Mouse (Mus musculus): ENCODE measurements at regions not wholly inside any gene's neighbourhood (a gene's known extent, or its start where the extent isn't known, plus 50 kb on each side); places are given as distances from the start of the nearest gene placed in this dataset.

DNA sequence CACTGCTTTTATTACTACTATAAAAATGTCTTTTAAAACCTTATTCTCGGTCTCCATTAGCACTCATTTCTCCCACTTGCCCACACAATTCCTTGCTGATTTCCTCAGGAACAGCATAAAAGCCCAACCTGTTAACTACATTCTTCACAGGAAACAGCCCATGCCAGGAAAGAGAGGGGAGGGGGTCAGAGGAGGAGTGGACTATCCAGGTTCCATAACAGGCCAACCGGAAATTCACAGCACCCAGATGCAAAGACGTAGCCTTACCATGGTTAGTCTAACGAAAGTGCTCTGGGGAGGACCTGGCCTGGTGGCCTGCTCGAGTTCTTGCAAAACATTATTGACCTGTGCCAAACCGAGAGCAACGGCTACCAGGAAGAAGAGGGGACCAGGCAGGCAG is 94.3 kb downstream of the Zfp706 start:
- no peaks in the 10 kb centered on the region for H3K9me3 ChIP-seq
- no peak for ATAC-seq (replicated peaks)
- no peak overlapping the region for H3K27ac ChIP-seq
- H3K27me3 ChIP-seq (replicated peaks), result no peaks in the 10 kb centered on the region
- 88% methylated on average over 7 of the region's 7 CpGs for WGBS
- H3K4me3 ChIP-seq, result no peak overlapping the region
- no peaks in the 10 kb centered on the region for H3K36me3 ChIP-seq (replicated peaks)
- H3K4me2 ChIP-seq, result no peak overlapping the region
- 0 out of 2 replicates have a peak, but pooled peaks cover 4% of the 10 kb centered on the region for H3K4me1 ChIP-seq
- H3K9ac ChIP-seq, result no peak overlapping the region

DNA sequence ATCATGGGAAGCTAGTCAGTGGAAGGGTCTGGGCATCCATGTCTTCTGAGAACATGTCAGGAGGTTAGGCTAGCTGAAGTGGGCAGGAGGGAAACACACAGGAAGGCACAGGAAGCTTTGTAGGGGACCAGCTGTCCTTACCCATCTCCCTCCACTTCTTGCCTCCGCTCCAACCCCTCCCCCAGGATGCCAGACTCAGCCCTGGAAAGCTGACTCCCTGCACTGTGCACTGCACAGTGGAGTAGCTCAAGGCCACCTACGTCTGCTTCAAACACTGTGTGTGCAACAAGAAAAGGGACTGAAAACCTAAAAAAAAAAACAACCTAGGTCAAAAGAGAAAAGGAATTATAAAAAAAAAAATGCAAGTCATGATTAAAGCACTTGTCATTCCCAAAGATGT is 97.3 kb downstream of the Zfp706 start:
- H3K9me3 ChIP-seq, result no peaks in the 10 kb centered on the region
- no peak overlapping the region for H3K4me2 ChIP-seq
- 78% methylated on average over 2 of the region's 2 CpGs for WGBS
- H3K9ac ChIP-seq, result no peak overlapping the region
- H3K4me1 ChIP-seq, result no peaks in the 10 kb centered on the region
- no peaks in the 10 kb centered on the region for H3K36me3 ChIP-seq (replicated peaks)
- no peak overlapping the region for H3K4me3 ChIP-seq
- H3K27ac ChIP-seq, result no peak overlapping the region
- H3K27me3 ChIP-seq (replicated peaks), result no peaks in the 10 kb centered on the region
- ATAC-seq (replicated peaks), result no peak

DNA sequence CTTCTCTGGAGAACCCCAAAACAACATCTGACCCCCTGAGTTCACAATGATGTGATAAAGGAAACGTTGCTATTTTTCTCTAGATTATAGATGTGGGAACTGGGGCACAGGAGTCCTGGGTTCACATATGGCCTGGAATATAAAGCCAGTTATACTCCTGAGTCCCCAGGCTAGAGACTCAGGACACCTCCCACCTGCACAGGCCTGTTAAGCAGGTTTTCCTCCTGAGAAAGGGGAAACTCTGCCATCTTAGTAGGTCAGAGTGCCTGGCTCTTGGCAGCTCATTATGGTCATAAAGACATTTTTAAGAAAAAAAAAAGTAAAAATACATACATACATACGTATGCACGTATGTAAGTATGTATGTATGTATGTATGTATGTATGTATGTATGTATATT is 98.1 kb downstream of the Zfp706 start:
- Histone ChIP-seq H3K4me3 (no peak overlapping the region), H3K4me1 (no peaks in the 10 kb centered on the region), H3K27ac (no peak overlapping the region), H3K36me3 (replicated peaks) (no peaks in the 10 kb centered on the region), H3K9ac (no peak overlapping the region), H3K4me2 (no peak overlapping the region), H3K27me3 (replicated peaks) (no peaks in the 10 kb centered on the region), H3K9me3 (no peaks in the 10 kb centered on the region)
- no peak for ATAC-seq (replicated peaks)
- WGBS, result 89% methylated on average over 3 of the region's 3 CpGs

DNA sequence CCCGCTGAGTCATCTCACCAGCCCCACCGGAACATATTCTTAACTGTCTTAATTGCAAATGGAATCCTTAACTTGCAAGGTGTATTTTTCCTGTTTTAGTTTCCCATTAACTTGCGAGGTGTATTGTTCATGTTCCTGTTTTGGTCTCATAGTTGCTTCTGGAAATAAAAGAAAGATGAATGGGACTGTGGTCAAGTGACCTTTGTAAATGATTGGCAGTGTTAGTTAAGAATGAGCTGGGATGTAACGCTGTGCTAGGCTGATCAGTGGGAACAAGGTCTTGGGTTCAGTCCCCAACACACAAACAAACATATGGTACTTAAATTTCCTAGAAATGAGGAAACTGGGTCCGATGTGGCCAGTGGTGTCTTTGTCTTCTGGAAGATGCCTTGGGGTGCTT is 100.8 kb downstream of the Zfp706 start:
- H3K4me3 ChIP-seq, result no peak overlapping the region
- no peak overlapping the region for H3K9ac ChIP-seq
- H3K36me3 ChIP-seq (replicated peaks), result no peaks in the 10 kb centered on the region
- peaks cover 6% of the 10 kb centered on the region for H3K4me1 ChIP-seq
- no peak overlapping the region for H3K4me2 ChIP-seq
- H3K27me3 ChIP-seq (replicated peaks), result no peaks in the 10 kb centered on the region
- ATAC-seq (replicated peaks), result no peak
- WGBS, result 90% methylated on average over 5 of the region's 5 CpGs
- H3K9me3 ChIP-seq, result no peaks in the 10 kb centered on the region
- no peak overlapping the region for H3K27ac ChIP-seq

DNA sequence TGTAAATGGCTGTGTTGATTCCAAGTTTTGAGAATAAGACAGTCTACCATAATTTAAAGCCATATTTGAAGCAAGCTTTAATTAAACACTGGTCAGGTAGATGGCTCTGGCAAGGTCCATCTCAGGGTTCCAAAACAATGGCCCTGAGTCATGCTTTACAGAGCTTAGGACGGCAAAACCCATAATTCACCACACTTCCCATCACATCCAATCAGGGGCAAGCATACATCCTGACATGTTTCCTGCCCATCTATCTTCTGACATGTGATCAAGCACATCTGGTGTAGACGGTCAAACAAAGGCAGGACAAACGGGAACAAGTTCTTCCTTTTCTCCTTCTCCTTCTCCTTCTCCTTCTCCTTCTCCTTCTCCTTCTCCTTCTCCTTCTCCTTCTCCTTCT is 101.5 kb downstream of the Zfp706 start:
- no peak for ATAC-seq (replicated peaks)
- Histone ChIP-seq H3K36me3 (replicated peaks) (no peaks in the 10 kb centered on the region), H3K27me3 (replicated peaks) (no peaks in the 10 kb centered on the region), H3K9ac (no peak overlapping the region), H3K4me1 (peaks cover 13% of the 10 kb centered on the region), H3K4me2 (no peak overlapping the region), H3K9me3 (no peaks in the 10 kb centered on the region), H3K4me3 (no peak overlapping the region), H3K27ac (no peak overlapping the region)
- WGBS, result 87% methylated on average over 3 of the region's 3 CpGs

DNA sequence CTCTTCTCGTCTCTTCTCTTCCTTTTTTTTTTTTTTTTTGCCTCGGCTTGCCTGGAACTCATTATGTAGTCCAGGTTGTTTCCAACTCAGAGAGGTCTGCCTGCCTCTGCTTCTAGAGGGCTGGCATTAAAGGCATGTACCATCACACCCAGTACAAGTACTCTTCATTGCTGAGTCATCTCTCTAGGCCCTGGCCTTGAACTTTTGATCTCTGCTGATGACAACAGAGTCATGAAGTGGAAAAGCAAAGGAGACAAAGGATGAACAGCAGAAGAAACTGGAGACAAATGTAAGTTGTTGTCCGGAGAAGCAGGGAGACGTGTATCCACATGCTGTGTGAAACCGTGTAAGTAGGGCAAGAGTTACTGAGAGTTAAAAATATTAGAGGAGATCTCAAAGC is 103.7 kb downstream of the Zfp706 start:
- no peaks in the 10 kb centered on the region for H3K9me3 ChIP-seq
- H3K4me1 ChIP-seq, result peaks cover 21% of the 10 kb centered on the region
- no peak overlapping the region for H3K9ac ChIP-seq
- H3K4me3 ChIP-seq, result no peak overlapping the region
- WGBS, result 80% methylated on average over 5 of the region's 5 CpGs
- H3K36me3 ChIP-seq (replicated peaks), result no peaks in the 10 kb centered on the region
- H3K27ac ChIP-seq, result no peak overlapping the region
- ATAC-seq (replicated peaks), result no peak
- H3K4me2 ChIP-seq, result no peak overlapping the region
- H3K27me3 ChIP-seq (replicated peaks), result no peaks in the 10 kb centered on the region

DNA sequence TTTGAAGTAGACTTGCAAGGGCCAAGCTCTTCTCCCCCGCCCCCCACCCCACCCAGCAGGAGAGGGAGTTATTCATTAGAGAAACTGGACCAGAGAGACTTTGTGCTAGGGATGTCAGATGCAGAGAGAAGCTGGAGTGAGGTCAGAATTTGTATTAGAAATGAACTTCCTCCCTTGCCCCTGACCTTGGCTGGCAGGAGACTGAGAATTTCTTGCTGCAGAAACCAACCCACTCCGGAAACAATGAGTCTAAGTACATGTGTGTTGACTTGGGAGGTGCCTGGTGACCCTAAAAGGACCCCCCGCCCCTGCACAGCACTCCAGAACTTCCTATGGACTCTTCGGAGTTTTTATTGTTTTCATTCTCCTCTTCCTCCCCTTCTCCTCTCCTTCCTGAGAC is 104.3 kb downstream of the Zfp706 start:
- peaks cover 21% of the 10 kb centered on the region for H3K4me1 ChIP-seq
- no peaks in the 10 kb centered on the region for H3K27me3 ChIP-seq (replicated peaks)
- H3K27ac ChIP-seq, result no peak overlapping the region
- H3K9me3 ChIP-seq, result no peaks in the 10 kb centered on the region
- H3K4me2 ChIP-seq, result no peak overlapping the region
- no peak overlapping the region for H3K4me3 ChIP-seq
- H3K9ac ChIP-seq, result no peak overlapping the region
- no peaks in the 10 kb centered on the region for H3K36me3 ChIP-seq (replicated peaks)
- ATAC-seq (replicated peaks), result no peak
- 58% methylated on average over 4 of the region's 4 CpGs for WGBS

DNA sequence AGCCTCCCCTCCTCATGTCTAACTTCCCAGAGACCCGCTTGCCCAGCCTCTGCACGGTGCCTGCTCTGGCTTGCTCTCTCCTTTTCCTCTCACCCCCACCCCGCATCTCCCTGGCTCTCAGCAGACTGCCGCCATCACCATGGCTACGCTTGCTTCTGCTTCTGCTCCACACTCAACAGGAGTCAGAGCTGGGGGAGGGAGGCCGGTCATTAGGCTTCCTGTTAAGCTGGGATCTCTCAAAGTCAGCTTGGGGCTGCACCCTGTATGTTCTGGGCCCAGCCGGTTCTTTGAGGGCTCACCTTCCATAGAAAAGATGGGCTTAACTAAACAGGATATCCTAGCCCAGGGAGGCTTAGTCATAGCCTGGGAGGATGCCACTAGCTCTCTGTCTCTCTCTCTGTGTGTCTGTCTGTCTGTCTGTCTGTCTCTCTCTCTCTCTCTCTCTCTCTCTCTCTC is 105.7 kb downstream of the Zfp706 start:
- peak overlapping the region; percentile 2; the same call in 1 of the 2 replicates for H3K9ac ChIP-seq
- H3K27me3 ChIP-seq (replicated peaks), result no peaks in the 10 kb centered on the region
- WGBS, result under 1% methylated on average over 7 of the region's 7 CpGs
- H3K27ac ChIP-seq, result peak overlapping the region; percentile 66
- peak; percentile 97 for ATAC-seq (replicated peaks)
- H3K9me3 ChIP-seq, result no peaks in the 10 kb centered on the region
- H3K36me3 ChIP-seq (replicated peaks), result no peaks in the 10 kb centered on the region
- H3K4me1 ChIP-seq, result peaks cover 21% of the 10 kb centered on the region
- H3K4me2 ChIP-seq, result peak overlapping the region; percentile 25
- H3K4me3 ChIP-seq, result no peak overlapping the region

DNA sequence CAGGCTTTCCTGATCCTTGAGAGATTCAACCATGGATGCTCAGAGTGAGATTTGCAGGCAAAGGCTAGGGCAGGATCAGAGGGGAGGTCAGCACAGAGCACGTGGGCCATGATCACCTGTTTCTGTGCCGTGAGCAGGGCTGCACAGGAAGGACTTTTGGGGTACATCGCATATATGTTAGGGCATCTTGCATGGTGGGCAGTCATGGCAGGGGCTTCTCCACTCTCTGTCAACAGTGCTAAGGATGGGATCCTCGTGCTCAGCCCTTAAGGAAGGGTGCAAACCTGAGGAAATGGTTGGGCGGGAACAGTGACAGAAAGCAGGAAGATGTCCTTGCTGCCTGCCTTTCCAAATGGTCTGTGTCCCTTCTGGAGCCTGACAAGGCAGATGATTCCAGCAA is 106.2 kb downstream of the Zfp706 start:
- peak overlapping the region; percentile 2; the same call in 1 of the 2 replicates for H3K9ac ChIP-seq
- H3K36me3 ChIP-seq (replicated peaks), result no peaks in the 10 kb centered on the region
- no peak overlapping the region for H3K4me3 ChIP-seq
- no peaks in the 10 kb centered on the region for H3K27me3 ChIP-seq (replicated peaks)
- peak overlapping the region; percentile 25 for H3K4me2 ChIP-seq
- H3K27ac ChIP-seq, result peak overlapping the region; percentile 66
- 63% methylated on average over 5 of the region's 5 CpGs for WGBS
- peak; percentile 60 for ATAC-seq (replicated peaks)
- peaks cover 21% of the 10 kb centered on the region for H3K4me1 ChIP-seq
- H3K9me3 ChIP-seq, result no peaks in the 10 kb centered on the region

DNA sequence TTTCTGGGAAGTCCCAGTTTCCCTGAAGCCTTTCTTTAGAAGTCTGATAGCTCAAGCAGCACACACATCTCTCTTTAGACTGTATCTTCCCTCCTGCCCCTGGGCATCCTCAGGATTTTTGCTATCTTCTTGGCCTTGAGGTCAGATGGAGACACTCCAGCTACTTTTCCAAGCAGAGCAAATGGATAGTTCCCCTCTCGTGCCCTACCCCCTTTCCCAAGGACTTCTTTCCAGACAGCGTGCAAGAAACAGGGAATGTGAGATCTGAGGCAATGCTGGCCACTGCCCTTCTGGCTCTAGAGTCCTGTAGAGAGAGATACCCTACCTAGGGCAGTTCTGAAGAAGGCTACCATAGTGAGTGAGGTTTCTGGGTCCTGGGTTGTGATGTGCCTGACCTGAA is 106.6 kb downstream of the Zfp706 start:
- Histone ChIP-seq H3K4me1 (peaks cover 21% of the 10 kb centered on the region), H3K4me3 (no peak overlapping the region), H3K9ac (no peak overlapping the region), H3K27ac (no peak overlapping the region; the same call in 1 of the 2 replicates), H3K9me3 (no peaks in the 10 kb centered on the region), H3K4me2 (no peak overlapping the region), H3K27me3 (replicated peaks) (no peaks in the 10 kb centered on the region), H3K36me3 (replicated peaks) (no peaks in the 10 kb centered on the region)
- peak; percentile 21 for ATAC-seq (replicated peaks)
- 62% methylated on average over 2 of the region's 2 CpGs for WGBS

DNA sequence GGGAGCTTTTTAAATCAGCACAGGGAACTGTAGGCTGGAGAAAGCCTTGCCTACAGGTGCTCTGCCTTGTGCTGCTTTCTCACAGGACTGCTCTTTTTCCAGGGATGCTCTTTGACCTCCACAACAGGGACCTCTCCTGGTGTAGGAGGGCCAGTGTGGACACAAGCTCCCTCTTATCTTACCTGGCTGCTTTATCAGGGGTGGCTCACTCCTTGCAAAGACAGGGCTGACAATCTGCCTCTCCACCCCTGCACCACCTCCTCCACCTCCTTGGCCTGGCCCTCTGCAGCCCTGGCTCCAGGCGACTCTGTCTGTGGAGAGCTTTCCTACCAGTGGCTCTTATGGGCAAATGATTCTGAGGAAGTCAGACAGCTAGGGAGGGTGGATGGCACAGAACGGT is 107.7 kb downstream of the Zfp706 start:
- Histone ChIP-seq H3K9me3 (no peaks in the 10 kb centered on the region), H3K36me3 (replicated peaks) (no peaks in the 10 kb centered on the region), H3K4me2 (no peak overlapping the region), H3K9ac (no peak overlapping the region), H3K27ac (no peak overlapping the region), H3K4me3 (no peak overlapping the region), H3K27me3 (replicated peaks) (no peaks in the 10 kb centered on the region), H3K4me1 (peaks cover 21% of the 10 kb centered on the region)
- ATAC-seq (replicated peaks), result no peak
- WGBS, result 62% methylated on average over 2 of the region's 2 CpGs

DNA sequence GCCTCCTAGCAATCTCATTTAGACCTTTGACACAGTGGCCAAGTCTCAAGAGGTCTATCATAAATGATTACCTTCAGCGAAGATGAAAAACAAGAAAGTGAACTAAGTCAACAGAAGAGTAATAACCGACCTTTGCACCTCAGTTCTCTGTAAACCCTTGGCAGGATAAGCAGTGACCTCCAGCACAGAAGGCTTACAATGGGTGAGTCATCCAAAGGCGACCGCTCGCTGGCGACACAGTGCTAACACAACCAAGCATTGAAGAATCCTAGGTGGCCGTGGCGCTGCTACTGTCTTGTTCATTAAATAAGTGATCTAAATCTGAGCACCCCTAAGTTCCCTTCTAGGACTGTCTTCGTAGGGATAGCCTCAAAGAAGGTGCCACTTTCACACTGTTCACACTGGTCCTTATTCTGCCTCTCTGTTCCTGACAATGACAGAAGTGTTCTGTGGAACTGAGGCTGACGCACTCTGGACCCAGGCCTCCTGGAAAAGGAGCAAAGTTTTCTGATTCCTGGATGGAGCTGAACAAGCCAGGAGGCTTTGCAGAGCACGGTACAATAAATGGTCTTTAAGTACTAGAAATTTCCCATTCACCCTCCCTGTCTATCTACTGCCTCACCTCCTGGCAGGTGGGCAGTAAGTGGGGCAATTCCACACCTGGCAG is 108.6 kb downstream of the Zfp706 start:
- Histone ChIP-seq H3K9me3 (no peaks in the 10 kb centered on the region), H3K4me2 (no peak overlapping the region), H3K4me1 (peaks cover 21% of the 10 kb centered on the region), H3K4me3 (no peak overlapping the region), H3K9ac (no peak overlapping the region), H3K36me3 (replicated peaks) (no peaks in the 10 kb centered on the region), H3K27ac (no peak overlapping the region), H3K27me3 (replicated peaks) (no peaks in the 10 kb centered on the region)
- no peak for ATAC-seq (replicated peaks)
- WGBS, result 88% methylated on average over 11 of the region's 11 CpGs

DNA sequence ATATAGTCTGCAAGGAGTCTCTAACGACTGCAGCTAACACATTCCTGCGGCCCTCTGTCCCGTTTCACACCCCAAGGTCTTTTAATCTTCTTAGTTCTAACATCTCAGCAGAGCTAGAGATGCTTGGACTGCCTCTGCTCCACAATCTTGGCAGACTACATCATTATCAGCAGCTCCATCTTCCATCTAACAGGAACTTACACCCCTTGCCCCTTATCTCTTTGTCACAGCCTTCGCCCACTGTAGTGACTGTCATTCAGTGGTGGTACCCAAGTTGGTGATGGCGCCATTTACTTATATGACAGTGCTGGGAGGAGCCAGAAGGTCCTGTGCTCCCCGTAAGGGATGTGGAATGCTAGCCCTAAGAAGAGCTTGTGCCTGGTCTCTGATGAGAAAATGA is 109.2 kb downstream of the Zfp706 start:
- no peak overlapping the region for H3K9ac ChIP-seq
- no peak overlapping the region for H3K27ac ChIP-seq
- no peak overlapping the region for H3K4me3 ChIP-seq
- H3K4me1 ChIP-seq, result peaks cover 21% of the 10 kb centered on the region
- no peaks in the 10 kb centered on the region for H3K36me3 ChIP-seq (replicated peaks)
- no peak overlapping the region for H3K4me2 ChIP-seq
- no peak for ATAC-seq (replicated peaks)
- H3K9me3 ChIP-seq, result no peaks in the 10 kb centered on the region
- WGBS, result 93% methylated on average over 6 of the region's 6 CpGs
- no peaks in the 10 kb centered on the region for H3K27me3 ChIP-seq (replicated peaks)

All from midbrain, embryonic 15.5 days (tissue).